Mouse (Mus musculus) bone marrow, adult 2 months (tissue): Measurements from ENCODE around the gene Gdpd5.
"Not testable (repeated sequence)": the region's sequence is repeated elsewhere in the genome, so short reads cannot be mapped to it uniquely, and the experiment has no call there.

Source experiments
- CTCF ChIP-seq: fragments of 200-500 bp; IDR thresholded peaks from 2 replicates; pipeline ENCODE4 v1.5.1; 2011; ENCODE audit warnings: low read length, control low read depth; ENCODE audit not compliant: control insufficient read depth, insufficient read depth
- POLR2A ChIP-seq: fragments of 200-500 bp; IDR thresholded peaks from 2 replicates; pipeline ENCODE4 v1.6.1; 2011; ENCODE audit warnings: low read depth, mild to moderate bottlenecking, control low read depth, low read length, borderline replicate concordance; ENCODE audit not compliant: control insufficient read depth

GRCm38 (mm10) chr7:99374325-99374724, 6.9 kb upstream of the Gdpd5 start:
- TF ChIP-seq CTCF, POLR2A: not testable (repeated sequence)
